Mouse (Mus musculus): ENCODE measurements around the gene Tpm3.

Gene Tpm3

GRCm38 (mm10) chr3:90136660-90137059 is 64.2 kb downstream of the Tpm3 start:
- no peak for DNase-seq (ENCODE audit: low spot score in 2 of 2)

GRCm38 (mm10) chr3:90137606-90138005 is 65.2 kb downstream of the Tpm3 start:
- no peak for DNase-seq (ENCODE audit: low spot score in 2 of 2)

- DNase-seq (ENCODE audit: low spot score in 2 of 2): no peak
Measured at GRCm38 (mm10) chr3:90139962-90140361, 67.5 kb downstream of the Tpm3 start.

- no peak for DNase-seq (ENCODE audit: low spot score in 2 of 2)
Measured at GRCm38 (mm10) chr3:90145461-90145860, 73.0 kb downstream of the Tpm3 start.

- DNase-seq (ENCODE audit: low spot score in 2 of 2): no peak
Measured at GRCm38 (mm10) chr3:90146651-90147050, 74.2 kb downstream of the Tpm3 start.

All from right cerebral cortex, postnatal 10 days (tissue).